27 mouse cellular contexts compared by ENCODE assay signal in genomic region chr15:5134179-5134578, GRCm38 (mm10). TPM values are rescaled to one million over a fixed set of nuclear protein-coding genes. Genes with fewer than 3 reads are reported as not detected.
DNase-seq lines count a peak whose midpoint lies in the region; ATAC-seq and TF ChIP-seq lines count a peak whose summit lies in the region.
"Had no signal": no experiment of that assay in that cellular context is flagged by ENCODE, and none has a peak within 500 bp of the region (broad histone marks: within the 10 kb centered on the region; RNA-seq: fewer than 3 reads in every experiment).

No protein-coding gene starts in this region.

- WGBS in heart, embryonic 10.5 days = 92% methylated on average over 3 of the region's 3 CpGs
- WGBS in liver, embryonic 13.5 days (ENCODE audit: insufficient replicate concordance) = 79% methylated on average over 3 of the region's 3 CpGs
- 79% methylated on average over 3 of the region's 3 CpGs for WGBS in liver, embryonic 15.5 days (ENCODE audit: insufficient replicate concordance)
- 42% methylated on average over 3 of the region's 3 CpGs for whole genome bisulfite sequencing in stomach, postnatal 0 days
- WGBS in hindbrain, embryonic 12.5 days = 66% methylated on average over 3 of the region's 3 CpGs

- TF ChIP-seq CTCF in stomach, postnatal 0 days (IDR thresholded peaks at IDR 0.05; ENCODE audit: low read depth) = no peak

- no peaks in the 10 kb centered on the region for H3K9me3 ChIP-seq in heart, embryonic 10.5 days
- no peaks in the 10 kb centered on the region for H3K9me3 ChIP-seq in liver, embryonic 13.5 days (replicated peaks)
- no peaks in the 10 kb centered on the region for H3K9me3 ChIP-seq in liver, embryonic 15.5 days (replicated peaks)
- H3K9me3 ChIP-seq in stomach, postnatal 0 days (ENCODE audit: control insufficient read depth, low read length) = no peaks in the 10 kb centered on the region
- H3K9me3 ChIP-seq in hindbrain, embryonic 12.5 days (replicated peaks) = no peaks in the 10 kb centered on the region
- H3K9me3 ChIP-seq: forebrain, embryonic 10.5 days; forebrain, embryonic 13.5 days; G1E; heart, embryonic 13.5 days; hindbrain, embryonic 13.5 days had no signal

- H3K9ac ChIP-seq in liver, embryonic 13.5 days = no peak overlapping the region
- H3K9ac ChIP-seq in liver, embryonic 15.5 days = no peak overlapping the region
- H3K9ac ChIP-seq in stomach, postnatal 0 days (ENCODE audit: low read length) = no peak overlapping the region
- no peak overlapping the region for H3K9ac ChIP-seq in hindbrain, embryonic 12.5 days
- H3K9ac ChIP-seq: forebrain, embryonic 13.5 days; heart, embryonic 13.5 days; hindbrain, embryonic 13.5 days had no signal

- no peak overlapping the region for H3K4me3 ChIP-seq in heart, embryonic 10.5 days
- no peak overlapping the region for H3K4me3 ChIP-seq in liver, embryonic 13.5 days (replicated peaks)
- no peak overlapping the region for H3K4me3 ChIP-seq in liver, embryonic 15.5 days (replicated peaks)
- H3K4me3 ChIP-seq in stomach, postnatal 0 days (ENCODE audit: low read depth, low read length) = no peak overlapping the region
- no peak overlapping the region for H3K4me3 ChIP-seq in hindbrain, embryonic 12.5 days
- H3K4me3 ChIP-seq: forebrain, embryonic 10.5 days; forebrain, embryonic 13.5 days; gastrocnemius, adult 2 months; heart, embryonic 13.5 days; hindbrain, embryonic 13.5 days had no signal

- H3K27ac ChIP-seq in heart, embryonic 10.5 days = no peak overlapping the region
- H3K27ac ChIP-seq in liver, embryonic 13.5 days = 0 out of 2 replicates have a peak overlapping the region, but pooled peaks have one; percentile 43
- no peak overlapping the region; the same call in 1 of the 2 replicates for H3K27ac ChIP-seq in liver, embryonic 15.5 days (replicated peaks)
- no peak overlapping the region for H3K27ac ChIP-seq in stomach, postnatal 0 days (replicated peaks)
- H3K27ac ChIP-seq in hindbrain, embryonic 12.5 days = no peak overlapping the region
- H3K27ac ChIP-seq: forebrain, embryonic 10.5 days; forebrain, embryonic 13.5 days; gastrocnemius, adult 2 months; heart, embryonic 13.5 days; hindbrain, embryonic 13.5 days had no signal

- H3K4me1 ChIP-seq in heart, embryonic 10.5 days = no peaks in the 10 kb centered on the region
- peaks cover 63% of the 10 kb centered on the region for H3K4me1 ChIP-seq in liver, embryonic 13.5 days (replicated peaks)
- H3K4me1 ChIP-seq in liver, embryonic 15.5 days (replicated peaks) = peaks cover 66% of the 10 kb centered on the region
- H3K4me1 ChIP-seq in stomach, postnatal 0 days (replicated peaks; ENCODE audit: control insufficient read depth, insufficient read depth) = no peaks in the 10 kb centered on the region
- H3K4me1 ChIP-seq in hindbrain, embryonic 12.5 days = no peaks in the 10 kb centered on the region
- H3K4me1 ChIP-seq: hindbrain, embryonic 13.5 days had no signal

- H3K27me3 ChIP-seq in heart, embryonic 10.5 days (ENCODE audit: insufficient read depth, poor library complexity, severe bottlenecking) = no peaks in the 10 kb centered on the region
- H3K27me3 ChIP-seq in liver, embryonic 13.5 days = no peaks in the 10 kb centered on the region
- no peaks in the 10 kb centered on the region for H3K27me3 ChIP-seq in liver, embryonic 15.5 days
- no peaks in the 10 kb centered on the region for H3K27me3 ChIP-seq in stomach, postnatal 0 days (ENCODE audit: control insufficient read depth, insufficient read depth, low read length)
- no peaks in the 10 kb centered on the region for H3K27me3 ChIP-seq in hindbrain, embryonic 12.5 days
- H3K27me3 ChIP-seq: CH12.LX; forebrain, embryonic 13.5 days; heart, embryonic 13.5 days; hindbrain, embryonic 13.5 days; Patski had no signal

- H3K4me2 ChIP-seq in liver, embryonic 13.5 days = no peak overlapping the region
- peak overlapping the region; percentile 17; the same call in 1 of the 2 replicates for H3K4me2 ChIP-seq in liver, embryonic 15.5 days
- H3K4me2 ChIP-seq in stomach, postnatal 0 days (replicated peaks; ENCODE audit: low read depth) = no peak overlapping the region
- no peak overlapping the region for H3K4me2 ChIP-seq in hindbrain, embryonic 12.5 days (replicated peaks)
- H3K4me2 ChIP-seq: forebrain, embryonic 13.5 days; heart, embryonic 13.5 days; hindbrain, embryonic 13.5 days had no signal

- no peak for ATAC-seq in liver, embryonic 13.5 days (ENCODE audit: low read depth)
- 0 out of 2 replicates have a peak, but pooled peaks have one; percentile 8 for ATAC-seq in liver, embryonic 15.5 days (ENCODE audit: insufficient read depth)
- peak; percentile 31; the same call in 1 of the 2 replicates for ATAC-seq in stomach, postnatal 0 days (ENCODE audit: low FRiP score, low TSS enrichment)
- ATAC-seq in hindbrain, embryonic 12.5 days (ENCODE audit: low FRiP score) = no peak
- ATAC-seq: forebrain, embryonic 13.5 days; forebrain, embryonic 16.5 days; hindbrain, embryonic 16.5 days; Patski had no signal

- no peak for TF ChIP-seq EP300 in stomach, postnatal 0 days (optimal IDR thresholded peaks at IDR 0.05)

- no peaks in the 10 kb centered on the region for H3K36me3 ChIP-seq in heart, embryonic 10.5 days
- H3K36me3 ChIP-seq in liver, embryonic 13.5 days = no peaks in the 10 kb centered on the region
- H3K36me3 ChIP-seq in liver, embryonic 15.5 days (replicated peaks) = no peaks in the 10 kb centered on the region
- no peaks in the 10 kb centered on the region for H3K36me3 ChIP-seq in stomach, postnatal 0 days (ENCODE audit: control insufficient read depth, insufficient read depth, low read length)
- H3K36me3 ChIP-seq in hindbrain, embryonic 12.5 days = no peaks in the 10 kb centered on the region
- H3K36me3 ChIP-seq: forebrain, embryonic 10.5 days; G1E; heart, embryonic 13.5 days; hindbrain, embryonic 13.5 days had no signal

- peak; percentile 17 for DNase-seq in heart, embryonic 10.5 days (ENCODE audit: low spot score)
- no peak for DNase-seq in heart, adult 9 months (ENCODE audit: low spot score in 2 of 2)
- no peak for DNase-seq in liver, embryonic 13.5 days
- DNase-seq in liver = no peak
- no peak for DNase-seq in stomach, postnatal 0 days (ENCODE audit: low spot score)
- no peak for DNase-seq in thymus, postnatal 36 days
- DNase-seq: adrenal gland, postnatal 10 days; adrenal gland, postnatal 36 days; B cell, adult 2 months; cerebellum, adult 18-20 months; cerebellum, adult 9-10 months; cerebellum, postnatal 14 days; gastrocnemius, adult 2 months; gastrocnemius, postnatal 14 days; heart, postnatal 14 days; heart, postnatal 4 days had no signal

RNA-seq across cellular contexts. Expression of gene Prkaa1, which starts 9.5 kb away (rescaled TPM):
- polyA plus RNA-seq in heart, embryonic 10.5 days (2016; fragmentation: Nextera tagmentation; extraction: Ambion mirVana) = 21.1 and 22.7 TPM in 2 replicates
- polyA plus RNA-seq in liver, embryonic 13.5 days (2015; fragmentation: Nextera tagmentation; extraction: Ambion mirVana) = 13.9 and 20.1 TPM in 2 replicates
- polyA plus RNA-seq in liver, embryonic 15.5 days (2015; fragmentation: Nextera tagmentation; extraction: Ambion mirVana) = 11.4 and 12.2 TPM in 2 replicates
- 13.7 and 13.9 TPM in 2 replicates for polyA plus RNA-seq in stomach, postnatal 0 days (2015; fragmentation: Nextera tagmentation; extraction: Ambion mirVana)
- polyA plus RNA-seq in hindbrain, embryonic 12.5 days (2016; fragmentation: Nextera tagmentation; extraction: Ambion mirVana) = 17.0 and 18.1 TPM in 2 replicates

RNA-seq across cellular contexts. Expression of gene Rpl37, which starts 17.7 kb away (rescaled TPM):
- polyA plus RNA-seq in heart, embryonic 10.5 days (2016; fragmentation: Nextera tagmentation; extraction: Ambion mirVana) = 366 and 403 TPM in 2 replicates
- polyA plus RNA-seq in liver, embryonic 13.5 days (2015; fragmentation: Nextera tagmentation; extraction: Ambion mirVana) = 482 and 499 TPM in 2 replicates
- polyA plus RNA-seq in liver, embryonic 15.5 days (2015; fragmentation: Nextera tagmentation; extraction: Ambion mirVana) = 195 and 292 TPM in 2 replicates
- 661 and 725 TPM in 2 replicates for polyA plus RNA-seq in stomach, postnatal 0 days (2015; fragmentation: Nextera tagmentation; extraction: Ambion mirVana)
- 384 and 473 TPM in 2 replicates for polyA plus RNA-seq in hindbrain, embryonic 12.5 days (2016; fragmentation: Nextera tagmentation; extraction: Ambion mirVana)

RNA-seq across cellular contexts. Expression of gene Card6, which starts 25.8 kb away (rescaled TPM):
- 1.5 and 2.3 TPM in 2 replicates for polyA plus RNA-seq in heart, embryonic 10.5 days (2016; fragmentation: Nextera tagmentation; extraction: Ambion mirVana)
- polyA plus RNA-seq in liver, embryonic 13.5 days (2015; fragmentation: Nextera tagmentation; extraction: Ambion mirVana) = 0.41 and 0.98 TPM in 2 replicates
- 1.2 and 1.6 TPM in 2 replicates for polyA plus RNA-seq in liver, embryonic 15.5 days (2015; fragmentation: Nextera tagmentation; extraction: Ambion mirVana)
- polyA plus RNA-seq in stomach, postnatal 0 days (2015; fragmentation: Nextera tagmentation; extraction: Ambion mirVana) = 1.4 and 1.8 TPM in 2 replicates
- polyA plus RNA-seq in hindbrain, embryonic 12.5 days (2016; fragmentation: Nextera tagmentation; extraction: Ambion mirVana) = 1.2 and 2.2 TPM in 2 replicates

RNA-seq across cellular contexts. Expression of gene Ttc33, which starts 51.1 kb away (rescaled TPM):
- 30.3 and 34.0 TPM in 2 replicates for polyA plus RNA-seq in heart, embryonic 10.5 days (2016; fragmentation: Nextera tagmentation; extraction: Ambion mirVana)
- polyA plus RNA-seq in liver, embryonic 13.5 days (2015; fragmentation: Nextera tagmentation; extraction: Ambion mirVana) = 16.8 and 21.9 TPM in 2 replicates
- polyA plus RNA-seq in liver, embryonic 15.5 days (2015; fragmentation: Nextera tagmentation; extraction: Ambion mirVana) = 13.5 and 15.7 TPM in 2 replicates
- 26.7 and 27.3 TPM in 2 replicates for polyA plus RNA-seq in stomach, postnatal 0 days (2015; fragmentation: Nextera tagmentation; extraction: Ambion mirVana)
- 45.8 and 48.0 TPM in 2 replicates for polyA plus RNA-seq in hindbrain, embryonic 12.5 days (2016; fragmentation: Nextera tagmentation; extraction: Ambion mirVana)

Comparison
In these comparisons a context has a peak if more than half of its experiments do, and no peak if none do; other contexts are left out.
1. ATAC-seq: peak in liver, embryonic 15.5 days (single experiment) and stomach, postnatal 0 days (single experiment); none in liver, embryonic 13.5 days (single experiment) and hindbrain, embryonic 12.5 days (single experiment).